Mouse (Mus musculus) liver, embryonic 14.5 days (tissue): ENCODE results near the gene Olfr1238. TPM values are rescaled to one million over a fixed set of nuclear protein-coding genes. Genes with fewer than 3 reads are reported as not detected.

Source experiments
- ATAC-seq: fragments of 200-750 bp; cut with Nextera tagmentation; 2 replicates; pipeline ENCODE4 v1.8.0; 2017; ENCODE audit warnings: moderate number of reproducible peaks, mild to moderate bottlenecking, moderate library complexity; ENCODE audit not compliant: insufficient read depth
- DNase-seq, 3 experiments: peaks; one replicate each; pipeline ENCODE4 v3.0.0-alpha.2; 2012 to 2013; ENCODE audit warnings: low read depth in 3 of 3, low spot score in 3 of 3
- H3K27ac ChIP-seq: fragments of 300-500 bp; sonication (generic); 2 replicates; pipeline ENCODE4 v1.5.1; 2014; ENCODE audit warnings: moderate library complexity, mild to moderate bottlenecking, control low read depth, inconsistent platforms
- H3K27me3 ChIP-seq: fragments of 300-500 bp; sonication (generic); 2 replicates; pipeline ENCODE4 v1.6.1; 2014; ENCODE audit warnings: mild to moderate bottlenecking, low read length, moderate library complexity; ENCODE audit not compliant: control insufficient read depth, insufficient read depth
- H3K36me3 ChIP-seq: fragments of 300-500 bp; sonication (generic); replicated peaks from 2 replicates; pipeline ENCODE4 v1.6.1; 2014; ENCODE audit warnings: low read depth; ENCODE audit not compliant: control insufficient read depth, insufficient read depth
- H3K4me1 ChIP-seq, 2 experiments: fragments of 200-500 bp in 1 of 2; fragments of 300-500 bp in 1 of 2; sonication (generic) in 1 of 2; replicated peaks; 2 replicates each; pipeline ENCODE4 v1.6.1; 2012 to 2014; ENCODE audit warnings: antibody characterized with exemption in 1 of 2, inconsistent platforms in 1 of 2, low read length in 1 of 2; ENCODE audit not compliant: control insufficient read depth in 2 of 2, insufficient read depth in 2 of 2
- H3K4me2 ChIP-seq: fragments of 300-500 bp; sonication (generic); 2 replicates; pipeline ENCODE4 v1.6.1; 2014; ENCODE audit warnings: low read depth, mild to moderate bottlenecking, control low read depth, moderate library complexity
- H3K4me3 ChIP-seq, 2 experiments: fragments of 200-500 bp in 1 of 2; fragments of 300-500 bp in 1 of 2; sonication (generic) in 1 of 2; 2 replicates each; pipeline ENCODE4 v1.5.1; 2012 to 2014; ENCODE audit warnings: low read depth in 2 of 2, low read length in 2 of 2, mild to moderate bottlenecking in 2 of 2, control low read depth in 1 of 2, inconsistent platforms in 1 of 2, moderate library complexity in 1 of 2; ENCODE audit not compliant: insufficient read depth in 1 of 2
- H3K9ac ChIP-seq: fragments of 300-500 bp; sonication (generic); replicated peaks from 2 replicates; pipeline ENCODE4 v1.6.1; 2014; ENCODE audit warnings: mild to moderate bottlenecking, control low read depth, moderate library complexity
- H3K9me3 ChIP-seq: fragments of 300-500 bp; sonication (generic); 2 replicates; pipeline ENCODE4 v1.6.1; 2016; ENCODE audit warnings: low read length, mixed read lengths; ENCODE audit not compliant: control insufficient read depth
- CTCF ChIP-seq: IDR thresholded peaks from 2 replicates; pipeline ENCODE4 v1.5.1; 2016; ENCODE audit warnings: antibody characterized with exemption, low read depth, control low read depth
- EP300 ChIP-seq: IDR thresholded peaks from 2 replicates; pipeline ENCODE4 v1.6.1; 2016; ENCODE audit warnings: antibody characterized with exemption, low read depth
- WGBS: fragments of 180-500 bp; shearing (Covaris S2); extraction: QIAGEN DNeasy Blood & Tissue Kit; methylation state at CpG from one replicate; pipeline ENCODE4 v1.1.7; 2014; ENCODE audit not compliant: insufficient replicate concordance; 5-methylcytosine and 5-hydroxymethylcytosine counted together
- polyA plus RNA-seq, 2 experiments: library from polyadenylated mRNA; depleted of rRNA in 1 of 2; stranded (reverse) in 1 of 2; unstranded in 1 of 2; fragments of >200 nt; fragmentation: Nextera tagmentation in 1 of 2; extraction: Ambion mirVana in 1 of 2; gene quantifications; 2 replicates each; pipeline versions ENCODE4 v1.2.1 to v1.2.3; 2012 to 2014

Gene Olfr1238
- polyA plus RNA-seq (2012; rRNA removed) = not detected in 2 replicates
- polyA plus RNA-seq (2014; fragmentation: Nextera tagmentation; extraction: Ambion mirVana) = not detected in 2 replicates

DNA sequence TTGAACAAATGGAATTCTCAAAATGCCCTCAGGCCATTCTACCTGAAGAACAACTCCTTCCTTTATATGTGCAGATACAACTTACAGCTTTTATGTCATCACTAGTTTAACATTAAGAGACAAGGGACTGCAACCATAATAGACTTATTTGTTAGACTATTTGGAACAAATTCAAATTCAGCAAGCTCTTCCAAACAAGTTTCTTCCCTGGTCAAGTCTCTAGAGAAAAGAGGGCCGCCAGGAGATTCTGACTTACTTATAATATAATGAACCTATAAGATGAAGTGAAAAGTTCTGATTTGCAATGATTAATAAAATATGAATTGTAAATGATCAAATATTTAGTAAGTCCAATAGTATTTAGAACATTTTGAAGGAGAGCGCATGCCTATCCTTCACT, at the start of gene Olfr1238:
Gene Olfr1238, minus strand, starts transcription at position 101 of the 400 bp plus-strand sequence.
- Histone ChIP-seq H3K4me1 (no peaks in the 10 kb centered on the region), H3K9me3 (no peaks in the 10 kb centered on the region), H3K9ac (no peak within 1 kb of the TSS), H3K4me2 (no peak within 1 kb of the TSS), H3K36me3 (no peaks in the 10 kb centered on the region), H3K4me3 (no peak within 1 kb of the TSS), H3K27ac (no peak within 1 kb of the TSS), H3K27me3 (no peaks in the 10 kb centered on the region)
- ATAC-seq (no peak), DNase-seq (no peak)
- TF ChIP-seq EP300 = no peak
- no peak for TF ChIP-seq CTCF
- WGBS = 59% methylated on average over 2 of the region's 2 CpGs

DNA sequence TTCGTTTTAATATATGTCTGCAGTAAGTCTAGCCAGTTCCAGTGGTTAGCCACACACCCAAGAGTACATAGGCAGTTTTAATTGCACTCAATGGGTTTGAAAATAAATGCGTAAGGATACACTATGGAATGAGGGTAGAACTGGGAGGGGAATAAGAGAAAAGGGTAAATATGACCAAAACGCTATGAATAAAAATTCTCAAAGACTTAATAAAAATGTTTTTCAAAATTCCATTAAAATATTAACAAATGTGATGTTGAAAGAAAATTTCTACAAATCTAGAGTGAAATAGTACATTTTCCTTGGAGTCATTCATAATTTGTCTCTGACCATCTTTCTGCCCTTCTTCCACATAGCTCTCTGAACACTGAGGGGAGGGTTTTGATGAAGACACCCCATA, 33.4 kb upstream of the Olfr1238 start, which contains the start of gene Olfr1240:
Gene Olfr1240, minus strand, starts transcription at position 101 of the 400 bp plus-strand sequence.
- no peak for DNase-seq
- no peak for ATAC-seq
- TF ChIP-seq EP300 (no peak), CTCF (no peak)
- no peaks in the 10 kb centered on the region for H3K4me1 ChIP-seq
- H3K4me3 ChIP-seq = no peak within 1 kb of the TSS
- WGBS = 49% methylated on average over 3 of the region's 3 CpGs
- H3K27ac ChIP-seq = no peak within 1 kb of the TSS
- H3K4me2 ChIP-seq = no peak within 1 kb of the TSS
- no peak within 1 kb of the TSS for H3K9ac ChIP-seq
- no peaks in the 10 kb centered on the region for H3K9me3 ChIP-seq
- no peaks in the 10 kb centered on the region for H3K36me3 ChIP-seq
- H3K27me3 ChIP-seq = no peaks in the 10 kb centered on the region

DNA sequence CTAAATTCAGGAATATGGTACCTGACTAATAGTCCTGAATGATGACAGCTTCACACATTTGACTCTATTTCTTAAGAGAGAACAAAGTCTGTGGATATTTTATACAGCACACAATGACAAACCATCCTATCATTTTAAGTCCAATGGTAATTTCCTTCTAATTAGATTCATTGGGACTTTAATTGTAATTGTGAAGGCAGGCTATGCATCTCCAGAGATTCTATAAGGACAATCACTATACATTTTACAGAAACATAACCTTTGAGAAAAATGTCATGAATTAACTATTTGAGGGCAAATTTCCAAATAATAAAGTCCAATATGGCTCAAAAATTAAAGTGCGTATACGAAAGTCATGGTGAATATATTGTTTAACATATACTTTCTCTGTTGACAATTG, 10.8 kb upstream of the Olfr1238 start, which contains the start of gene Olfr1239:
Gene Olfr1239, minus strand, starts transcription at position 101 of the 400 bp plus-strand sequence.
- Histone ChIP-seq H3K27me3 (no peaks in the 10 kb centered on the region), H3K27ac (no peak within 1 kb of the TSS), H3K4me3 (no peak within 1 kb of the TSS), H3K9ac (no peak within 1 kb of the TSS), H3K36me3 (no peaks in the 10 kb centered on the region), H3K4me1 (no peaks in the 10 kb centered on the region), H3K4me2 (no peak within 1 kb of the TSS), H3K9me3 (no peaks in the 10 kb centered on the region)
- TF ChIP-seq EP300 (no peak), CTCF (no peak)
- WGBS = 81% methylated on average over 2 of the region's 2 CpGs
- ATAC-seq = no peak
- no peak for DNase-seq

DNA sequence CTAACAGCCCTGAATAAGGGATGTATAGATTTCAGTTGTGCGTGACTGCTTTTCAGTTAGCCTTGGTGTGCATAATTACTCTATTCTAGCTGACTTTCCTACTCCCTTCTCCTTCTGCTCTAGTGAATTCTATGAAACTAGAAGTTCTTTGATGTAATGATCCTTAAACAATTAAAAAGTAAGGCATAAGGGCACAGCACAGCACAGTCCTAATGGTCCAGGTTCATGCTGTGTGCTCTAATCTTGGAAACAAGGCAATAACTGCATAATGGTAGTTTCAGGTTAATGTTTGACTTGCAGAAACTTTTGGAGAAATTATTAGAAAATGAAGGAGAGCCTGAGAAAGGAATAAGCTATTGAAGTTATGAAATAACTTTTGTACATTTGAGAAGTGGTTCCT, 5.1 kb upstream of the Olfr1238 start:
- no peak overlapping the region for H3K4me2 ChIP-seq
- no peaks in the 10 kb centered on the region for H3K36me3 ChIP-seq
- WGBS = 67% methylated on average over 1 of the region's 1 CpGs
- no peaks in the 10 kb centered on the region for H3K4me1 ChIP-seq
- H3K27ac ChIP-seq = no peak overlapping the region
- ATAC-seq (no peak), DNase-seq (no peak)
- H3K9me3 ChIP-seq = no peaks in the 10 kb centered on the region
- TF ChIP-seq CTCF (no peak), EP300 (no peak)
- no peak overlapping the region for H3K4me3 ChIP-seq
- H3K27me3 ChIP-seq = no peaks in the 10 kb centered on the region
- no peak overlapping the region for H3K9ac ChIP-seq

DNA sequence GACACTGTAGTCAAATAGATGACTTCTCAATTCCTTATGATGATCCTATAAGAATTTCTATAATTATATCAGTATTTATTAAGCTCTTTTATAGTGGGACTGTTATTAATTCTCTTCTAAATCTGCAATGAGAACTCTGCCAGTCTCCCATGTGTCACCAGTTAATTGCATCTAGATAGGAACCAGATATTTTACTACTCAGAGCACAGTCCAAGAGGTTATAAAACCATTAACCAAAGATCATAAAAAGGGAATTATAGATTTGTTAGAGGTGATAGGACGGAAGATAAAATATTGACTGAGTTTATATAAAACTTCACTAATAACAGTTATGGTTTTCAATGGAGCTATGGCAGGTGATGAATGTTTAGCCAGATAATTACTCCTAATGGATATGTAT, 8.6 kb downstream of the Olfr1238 start:
- TF ChIP-seq CTCF (no peak), EP300 (no peak)
- no peaks in the 10 kb centered on the region for H3K4me1 ChIP-seq
- H3K36me3 ChIP-seq = no peaks in the 10 kb centered on the region
- no peak overlapping the region for H3K27ac ChIP-seq
- no peak overlapping the region for H3K4me2 ChIP-seq
- DNase-seq = no peak
- H3K9ac ChIP-seq = no peak overlapping the region
- no peak for ATAC-seq
- no peaks in the 10 kb centered on the region for H3K27me3 ChIP-seq
- WGBS = 44% methylated on average over 1 of the region's 1 CpGs
- H3K4me3 ChIP-seq = no peak overlapping the region
- H3K9me3 ChIP-seq = no peaks in the 10 kb centered on the region
